Mouse (Mus musculus): ENCODE results near the gene Tmem209. TPM values are rescaled to one million over a fixed set of nuclear protein-coding genes. Genes with fewer than 3 reads are reported as not detected.

The Tmem209 gene
- total RNA-seq, 1 experiment from 2014 or later, result 17.8 TPM

GRCm38 (mm10) chr6:30541009-30541799 lies 31.6 kb upstream of the Tmem209 start, which contains the start of gene Cpa2:
Gene Cpa2 (plus strand): TSS chr6:30541582.
- ATAC-seq (replicated peaks; ENCODE audit: insufficient number of reproducible peaks, low FRiP score, low TSS enrichment, poor library complexity, severe bottlenecking), result no peak

GRCm38 (mm10) chr6:30538800-30539199 lies 29.2 kb upstream of the Tmem209 start:
- no peak for ATAC-seq (replicated peaks; ENCODE audit: insufficient number of reproducible peaks, low FRiP score, low TSS enrichment, poor library complexity, severe bottlenecking)

GRCm38 (mm10) chr6:30538240-30538639 lies 28.7 kb upstream of the Tmem209 start:
- no peak for ATAC-seq (replicated peaks; ENCODE audit: insufficient number of reproducible peaks, low FRiP score, low TSS enrichment, poor library complexity, severe bottlenecking)

GRCm38 (mm10) chr6:30535340-30535739 lies 25.8 kb upstream of the Tmem209 start:
- ATAC-seq (replicated peaks; ENCODE audit: insufficient number of reproducible peaks, low FRiP score, low TSS enrichment, poor library complexity, severe bottlenecking), result no peak

GRCm38 (mm10) chr6:30528800-30529199 lies 19.2 kb upstream of the Tmem209 start:
- no peak for ATAC-seq (replicated peaks; ENCODE audit: insufficient number of reproducible peaks, low FRiP score, low TSS enrichment, poor library complexity, severe bottlenecking)

- ATAC-seq (replicated peaks; ENCODE audit: insufficient number of reproducible peaks, low FRiP score, low TSS enrichment, poor library complexity, severe bottlenecking), result no peak
Observed at GRCm38 (mm10) chr6:30526586-30527515, 17.3 kb upstream of the Tmem209 start.

GRCm38 (mm10) chr6:30525456-30526332 lies 16.1 kb upstream of the Tmem209 start:
- ATAC-seq (replicated peaks; ENCODE audit: insufficient number of reproducible peaks, low FRiP score, low TSS enrichment, poor library complexity, severe bottlenecking), result no peak

- ATAC-seq (replicated peaks; ENCODE audit: insufficient number of reproducible peaks, low FRiP score, low TSS enrichment, poor library complexity, severe bottlenecking), result no peak
Observed at GRCm38 (mm10) chr6:30520400-30520799, 10.8 kb upstream of the Tmem209 start.

- no peak for ATAC-seq (replicated peaks; ENCODE audit: insufficient number of reproducible peaks, low FRiP score, low TSS enrichment, poor library complexity, severe bottlenecking)
Observed at GRCm38 (mm10) chr6:30514242-30514641, 4.7 kb upstream of the Tmem209 start.

GRCm38 (mm10) chr6:30510291-30510690 lies 708 bp upstream of the Tmem209 start:
- no peak; the same call in 1 of the 2 replicates for ATAC-seq (replicated peaks; ENCODE audit: insufficient number of reproducible peaks, low FRiP score, low TSS enrichment, poor library complexity, severe bottlenecking)

GRCm38 (mm10) chr6:30508824-30509223 lies 759 bp downstream of the Tmem209 start:
- ATAC-seq (replicated peaks; ENCODE audit: insufficient number of reproducible peaks, low FRiP score, low TSS enrichment, poor library complexity, severe bottlenecking), result no peak

- no peak for ATAC-seq (replicated peaks; ENCODE audit: insufficient number of reproducible peaks, low FRiP score, low TSS enrichment, poor library complexity, severe bottlenecking)
Observed at GRCm38 (mm10) chr6:30499049-30499448, 10.5 kb downstream of the Tmem209 start.

- no peak for ATAC-seq (replicated peaks; ENCODE audit: insufficient number of reproducible peaks, low FRiP score, low TSS enrichment, poor library complexity, severe bottlenecking)
Observed at GRCm38 (mm10) chr6:30486504-30486903, 23.1 kb downstream of the Tmem209 start.

GRCm38 (mm10) chr6:30482908-30483307 lies 26.7 kb downstream of the Tmem209 start:
- no peak for ATAC-seq (replicated peaks; ENCODE audit: insufficient number of reproducible peaks, low FRiP score, low TSS enrichment, poor library complexity, severe bottlenecking)

GRCm38 (mm10) chr6:30479418-30479817 lies 30.2 kb downstream of the Tmem209 start:
- ATAC-seq (replicated peaks; ENCODE audit: insufficient number of reproducible peaks, low FRiP score, low TSS enrichment, poor library complexity, severe bottlenecking), result no peak

- no peak for ATAC-seq (replicated peaks; ENCODE audit: insufficient number of reproducible peaks, low FRiP score, low TSS enrichment, poor library complexity, severe bottlenecking)
Observed at GRCm38 (mm10) chr6:30477784-30478183, 31.8 kb downstream of the Tmem209 start.

- no peak for ATAC-seq (replicated peaks; ENCODE audit: insufficient number of reproducible peaks, low FRiP score, low TSS enrichment, poor library complexity, severe bottlenecking)
Observed at GRCm38 (mm10) chr6:30477210-30477714, 32.3 kb downstream of the Tmem209 start.

- no peak for ATAC-seq (replicated peaks; ENCODE audit: insufficient number of reproducible peaks, low FRiP score, low TSS enrichment, poor library complexity, severe bottlenecking)
Observed at GRCm38 (mm10) chr6:30476025-30476765, 33.4 kb downstream of the Tmem209 start.
